Mouse (Mus musculus) small intestine, adult 10 weeks (tissue): ENCODE measurements around the gene Gm3106. TPM values are rescaled to one million over a fixed set of nuclear protein-coding genes. Genes with fewer than 3 reads are reported as not detected.

Source experiments
- polyA plus RNA-seq: library from polyadenylated mRNA; stranded (reverse); fragments of 350-450 nt; fragmentation: Illumina TruSeq; extraction: RNeasy Lipid Tissue Mini Kit (QIAGEN cat#74804); gene quantifications from one replicate; pipeline ENCODE4 v1.2.3, GENCODE M21; 2014; ENCODE audit warnings: low replicate concordance

Gm3106 gene
- not detected for polyA plus RNA-seq

DNA sequence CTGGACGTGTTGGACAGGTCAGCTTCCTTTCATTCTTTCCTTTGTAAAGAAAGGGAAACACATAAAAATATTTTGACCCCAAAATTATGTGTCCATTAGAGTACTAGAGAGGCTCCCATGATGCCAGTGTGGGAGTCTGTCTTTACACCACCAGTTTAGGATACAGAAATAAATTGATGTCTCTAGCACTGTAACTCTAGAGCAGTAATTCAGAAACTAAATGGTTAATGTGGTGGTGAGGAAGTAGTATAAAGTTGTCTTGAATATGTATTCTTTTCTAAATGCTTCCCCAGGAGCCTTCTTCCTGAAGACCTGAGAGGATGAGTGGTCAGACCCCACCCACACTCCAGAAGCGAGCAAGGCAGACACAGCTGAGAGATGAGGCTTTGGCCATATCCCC lies at the start of gene Gm3106:
Gene Gm3106, plus strand, starts transcription at position 301 of the 400 bp plus-strand sequence.

Other genes starting within 250 kb of the Gm3106 start
- not detected for gene BC061212, start 147.5 kb upstream of the Gm3106 start, polyA plus RNA-seq
- not detected for gene Gm6351, start 141.6 kb upstream of the Gm3106 start, polyA plus RNA-seq
- not detected for gene A430089I19Rik, start 88.8 kb downstream of the Gm3106 start, polyA plus RNA-seq
- gene Gm6502, start 96.4 kb downstream of the Gm3106 start, polyA plus RNA-seq = not detected
- gene AA792892, start 121.7 kb downstream of the Gm3106 start, polyA plus RNA-seq = 1.7 TPM
- not detected for gene Gm7682, start 227.8 kb downstream of the Gm3106 start, polyA plus RNA-seq